Mouse (Mus musculus): ENCODE data around the gene Nav2.

Nav2 gene

DNA sequence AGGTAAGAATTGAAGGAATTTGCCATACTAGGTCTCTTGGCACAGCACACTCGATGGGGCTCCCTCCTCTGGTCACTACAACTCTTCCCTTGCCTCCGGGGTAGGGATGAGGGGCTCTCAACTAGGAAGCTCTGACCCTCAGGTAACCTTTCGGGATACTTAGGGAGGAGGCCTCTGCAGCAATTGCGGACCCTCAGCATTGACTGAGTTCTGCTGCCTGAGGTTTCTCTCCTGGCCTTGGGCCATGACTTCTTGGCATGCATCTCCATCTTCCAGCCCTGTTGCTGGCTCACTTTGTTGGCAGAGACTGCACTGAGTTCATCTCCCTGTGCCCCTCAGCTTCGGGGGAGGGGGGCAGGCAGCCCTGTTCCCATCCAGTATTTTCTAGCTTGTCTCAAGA is 650.4 kb downstream of the Nav2 start:
- peak; percentile 28 for DNase-seq (ENCODE audit: low spot score)

GRCm38 (mm10) chr7:49560012-49560411 is 651.5 kb downstream of the Nav2 start:
- peak; percentile 6 for DNase-seq (ENCODE audit: low spot score)

DNA sequence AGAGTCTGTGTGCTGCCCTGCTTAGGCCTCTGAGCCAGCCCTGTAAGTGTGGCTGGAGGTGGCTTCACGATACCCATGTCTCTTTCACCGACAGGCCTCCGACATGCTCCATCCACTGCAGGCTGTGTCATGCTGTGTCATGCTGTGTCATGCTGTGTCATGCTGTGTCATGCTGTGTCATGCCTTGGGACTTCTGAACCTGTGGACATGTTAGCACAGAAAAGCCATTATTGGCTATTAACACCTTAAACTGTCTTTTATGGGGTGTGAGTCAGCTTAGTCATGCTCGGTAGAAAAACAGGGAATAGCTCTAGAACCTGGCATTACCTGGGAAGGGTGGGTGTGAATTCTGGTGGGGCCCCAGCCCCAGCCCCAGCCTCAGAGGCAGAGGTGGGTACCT is 653.9 kb downstream of the Nav2 start:
- no peak for DNase-seq (ENCODE audit: low spot score)

DNA sequence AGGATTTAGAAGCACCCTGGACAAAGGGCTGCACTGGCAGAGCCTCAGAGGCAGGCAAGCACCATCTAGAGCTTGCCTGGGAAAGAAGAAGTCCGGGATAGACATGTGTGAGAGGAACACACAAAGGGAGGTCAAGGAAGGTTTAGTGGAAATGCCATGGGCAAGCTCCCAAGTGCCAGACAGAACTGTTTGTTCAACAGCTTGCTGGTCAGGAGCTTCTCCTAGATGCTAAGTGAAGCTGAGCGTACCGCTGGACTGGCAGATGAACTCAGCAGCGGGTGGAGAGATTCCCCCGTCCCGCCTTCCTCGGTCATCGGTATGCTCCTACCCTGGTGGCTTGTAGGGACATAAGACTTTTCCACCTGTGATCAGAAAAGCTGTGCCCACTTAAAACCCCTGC is 654.3 kb downstream of the Nav2 start:
- DNase-seq (ENCODE audit: low spot score), result peak; percentile 8

DNA sequence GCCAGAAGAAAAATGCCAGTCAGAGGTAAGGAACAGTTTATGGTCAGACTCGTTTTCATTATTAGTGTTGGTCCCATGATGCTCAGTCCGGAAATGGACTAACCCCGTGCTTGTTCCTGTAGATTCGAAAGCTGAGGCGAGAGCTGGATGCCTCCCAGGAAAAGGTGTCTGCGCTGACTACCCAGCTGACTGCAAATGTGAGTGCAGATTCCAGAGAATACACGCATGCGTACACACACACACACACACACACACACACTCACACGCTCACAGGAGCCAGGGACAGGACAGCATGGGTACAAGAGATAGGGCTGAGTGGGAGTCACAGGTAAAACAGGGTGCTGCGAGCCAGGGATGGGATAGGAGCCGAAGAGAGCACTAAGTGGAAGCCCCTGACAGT is 656.6 kb downstream of the Nav2 start:
- DNase-seq (ENCODE audit: low spot score), result no peak

GRCm38 (mm10) chr7:49565798-49566197 is 657.3 kb downstream of the Nav2 start:
- no peak for DNase-seq (ENCODE audit: low spot score)

- DNase-seq (ENCODE audit: low spot score), result no peak
Measured at GRCm38 (mm10) chr7:49567346-49568034, 659.0 kb downstream of the Nav2 start.

GRCm38 (mm10) chr7:49569646-49570045 is 661.1 kb downstream of the Nav2 start:
- no peak for DNase-seq (ENCODE audit: low spot score)

- no peak for DNase-seq (ENCODE audit: low spot score)
Measured at GRCm38 (mm10) chr7:49571606-49572005, 663.1 kb downstream of the Nav2 start.

- no peak for DNase-seq (ENCODE audit: low spot score)
Measured at GRCm38 (mm10) chr7:49575226-49575625, 666.7 kb downstream of the Nav2 start.

DNA sequence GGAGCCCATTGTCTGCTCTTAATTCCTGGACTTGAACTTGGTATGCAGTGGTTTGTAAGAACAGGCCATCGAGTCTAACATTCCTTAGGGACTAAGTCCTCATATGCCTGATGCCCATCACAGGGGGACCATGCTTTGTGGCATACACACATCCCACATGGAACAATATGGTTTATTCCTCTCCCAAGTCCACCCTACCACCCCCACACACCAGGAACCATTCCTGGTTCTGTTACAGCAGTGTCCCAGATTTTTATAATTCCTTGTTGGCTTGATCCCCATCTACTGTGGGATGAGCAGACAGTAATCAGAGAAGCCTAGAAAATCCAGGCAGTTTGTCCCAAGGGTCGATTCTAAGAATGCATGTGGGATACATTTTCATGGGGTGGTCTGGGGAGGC is 668.6 kb downstream of the Nav2 start:
- no peak for DNase-seq (ENCODE audit: low spot score)

DNA sequence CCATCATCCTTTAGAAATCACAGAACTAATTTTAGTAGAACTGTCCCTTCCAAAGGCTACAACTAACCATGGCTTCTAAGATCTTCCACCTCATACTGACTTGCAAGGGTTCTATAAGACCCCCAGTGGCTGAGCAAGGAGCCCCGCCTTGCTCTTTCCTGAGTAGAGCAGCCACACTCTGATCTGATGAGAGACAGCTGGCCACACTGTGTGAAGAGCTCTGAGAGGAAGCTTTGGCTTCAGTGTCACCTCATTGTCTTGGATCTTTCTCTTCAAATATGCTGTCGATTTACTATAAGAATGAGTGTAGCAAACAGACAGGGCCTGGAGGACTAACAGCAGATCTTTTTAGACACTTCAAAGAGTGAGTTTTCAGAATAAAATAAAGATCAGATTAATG is 673.4 kb downstream of the Nav2 start:
- DNase-seq (ENCODE audit: low spot score), result no peak

- DNase-seq (ENCODE audit: low spot score), result no peak
Measured at GRCm38 (mm10) chr7:49582551-49582950, 674.0 kb downstream of the Nav2 start.

DNA sequence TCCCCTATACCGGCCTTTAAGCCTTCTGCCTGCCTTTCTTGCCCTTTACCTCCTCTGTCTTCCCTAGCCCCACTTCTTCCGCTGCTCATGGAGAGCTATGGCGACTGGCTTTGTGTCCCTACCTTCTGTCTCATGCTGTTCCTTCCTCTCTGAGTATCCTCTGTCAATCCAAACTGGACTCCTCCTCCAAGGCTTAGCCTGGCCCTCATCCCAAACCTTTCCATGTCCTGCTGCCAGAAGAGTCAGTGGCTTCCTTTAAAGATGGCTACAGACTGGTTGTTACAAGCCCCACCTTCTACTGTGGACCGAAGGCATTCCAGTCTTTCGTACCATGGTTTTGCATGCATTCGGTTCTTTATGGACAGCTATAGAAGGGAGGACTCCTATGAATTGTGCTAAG is 674.7 kb downstream of the Nav2 start:
- no peak for DNase-seq (ENCODE audit: low spot score)

- no peak for DNase-seq (ENCODE audit: low spot score)
Measured at GRCm38 (mm10) chr7:49586530-49587120, 678.1 kb downstream of the Nav2 start.

DNA sequence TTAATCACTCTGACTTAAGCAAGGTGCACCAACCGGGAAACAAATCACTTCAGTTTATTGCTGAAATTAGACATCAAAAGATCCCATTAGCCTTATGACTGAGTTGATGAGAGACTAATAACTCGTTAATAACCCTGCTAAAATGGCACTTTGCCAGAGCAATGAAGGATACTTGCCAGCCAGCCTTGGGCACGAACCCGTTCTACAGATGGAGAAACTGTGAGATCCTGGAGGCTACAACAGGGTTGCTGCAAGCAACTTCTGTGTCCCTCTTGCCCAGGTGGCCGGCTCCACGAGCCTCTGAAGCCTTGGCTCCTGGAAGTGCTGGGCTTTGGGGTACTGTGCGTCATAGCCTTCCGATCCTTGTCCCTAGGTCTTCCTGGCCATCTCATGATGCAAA is 681.1 kb downstream of the Nav2 start:
- no peak for DNase-seq (ENCODE audit: low spot score)

GRCm38 (mm10) chr7:49597776-49598175 is 689.3 kb downstream of the Nav2 start:
- no peak for DNase-seq (ENCODE audit: low spot score)

GRCm38 (mm10) chr7:49598225-49598624 is 689.7 kb downstream of the Nav2 start:
- DNase-seq (ENCODE audit: low spot score), result no peak

DNA sequence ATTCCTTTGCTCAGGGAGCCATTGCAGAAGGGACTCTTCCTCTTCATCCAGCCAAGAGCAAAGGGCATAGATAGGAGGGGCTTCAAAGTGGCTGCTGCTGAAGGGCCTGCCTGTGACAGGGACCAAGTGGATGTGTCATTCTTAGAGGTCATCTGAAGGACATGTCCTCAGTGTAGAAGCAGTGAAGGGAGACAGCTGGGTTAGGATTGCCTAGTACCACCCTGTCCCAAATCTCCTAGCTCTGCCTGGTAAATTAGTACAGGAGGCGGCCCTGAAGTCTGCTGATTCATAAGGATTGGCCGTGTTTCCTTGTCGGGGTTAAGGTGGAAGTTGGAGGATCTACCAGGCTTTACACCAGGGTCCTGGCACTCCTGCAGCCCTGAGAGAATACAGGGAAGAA is 691.4 kb downstream of the Nav2 start:
- no peak for DNase-seq (ENCODE audit: low spot score)

DNA sequence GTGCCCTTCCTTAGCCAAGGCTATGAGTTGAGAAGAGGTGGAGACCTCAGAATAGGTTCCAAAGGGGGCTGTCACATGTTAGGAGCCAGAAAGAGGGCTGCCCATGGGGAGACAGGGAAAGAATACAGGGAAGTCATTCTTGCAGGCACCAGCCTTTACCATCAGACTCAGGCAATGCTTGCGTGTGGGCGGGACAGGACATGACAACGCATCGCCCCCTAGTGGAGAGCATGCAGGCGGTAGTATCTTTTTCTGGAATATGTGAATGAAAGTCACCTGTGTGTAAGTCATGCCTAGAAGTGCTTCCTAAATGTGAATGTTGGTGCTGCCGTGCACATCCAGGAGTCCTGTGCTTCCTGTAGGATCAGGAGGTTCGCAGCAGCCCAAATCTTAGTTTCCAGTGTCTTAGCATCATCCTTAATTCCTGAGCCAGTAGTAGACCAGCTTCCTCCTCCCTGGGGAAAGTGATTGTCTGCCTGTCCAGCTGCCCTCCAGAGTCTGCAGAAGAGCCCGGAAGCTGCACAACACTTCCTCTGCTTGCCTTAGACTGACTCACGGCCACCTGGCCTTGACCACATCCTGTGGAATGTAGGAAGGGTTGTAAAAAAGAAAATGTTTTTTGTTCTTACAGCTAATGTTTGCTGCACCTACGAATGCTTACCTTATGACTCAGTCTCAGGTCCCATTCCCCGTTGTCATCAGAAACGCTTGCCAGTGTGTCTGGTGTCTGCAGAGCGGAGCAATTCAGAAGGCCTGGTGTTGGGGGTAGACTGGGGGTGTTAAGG is 692.9 kb downstream of the Nav2 start:
- peak; percentile 40 for DNase-seq (ENCODE audit: low spot score)

GRCm38 (mm10) chr7:49604244-49604643 is 695.7 kb downstream of the Nav2 start:
- no peak for DNase-seq (ENCODE audit: low spot score)

- DNase-seq (ENCODE audit: low spot score), result no peak
Measured at GRCm38 (mm10) chr7:49604965-49605795, 696.7 kb downstream of the Nav2 start.
